Mouse (Mus musculus) left cerebral cortex, adult 11 months (tissue): ENCODE data around the gene Rag2.

Experiments
- DNase-seq: peaks from one replicate; pipeline ENCODE4 v3.0.0; 2022; ENCODE audit warnings: low spot score

Rag2 gene

DNA sequence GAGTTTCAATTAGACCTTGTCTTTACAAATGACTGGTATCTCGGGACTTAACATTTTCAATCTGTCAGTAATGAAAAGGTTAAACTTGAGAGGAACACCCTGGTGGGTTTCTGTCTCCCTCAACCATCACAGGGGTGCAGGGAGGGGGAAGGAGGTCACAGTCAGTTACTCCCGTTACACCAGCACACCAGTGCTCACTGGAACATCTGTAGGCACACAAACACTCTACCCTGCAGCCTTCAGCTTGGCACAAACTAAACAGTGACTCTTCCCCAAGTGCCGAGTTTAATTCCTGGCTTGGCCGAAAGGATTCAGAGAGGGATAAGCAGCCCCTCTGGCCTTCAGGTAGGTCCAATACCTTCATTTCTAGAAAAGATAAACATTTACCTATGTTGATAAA, at the start of gene Rag2:
Rag2 (plus strand) TSS at position 193 of the 400 bp plus-strand sequence.
- no peak for DNase-seq

GRCm38 (mm10) chr2:101577243-101577642, 47.3 kb upstream of the Rag2 start:
- no peak for DNase-seq

GRCm38 (mm10) chr2:101580027-101580426, 44.5 kb upstream of the Rag2 start:
- no peak for DNase-seq

DNA sequence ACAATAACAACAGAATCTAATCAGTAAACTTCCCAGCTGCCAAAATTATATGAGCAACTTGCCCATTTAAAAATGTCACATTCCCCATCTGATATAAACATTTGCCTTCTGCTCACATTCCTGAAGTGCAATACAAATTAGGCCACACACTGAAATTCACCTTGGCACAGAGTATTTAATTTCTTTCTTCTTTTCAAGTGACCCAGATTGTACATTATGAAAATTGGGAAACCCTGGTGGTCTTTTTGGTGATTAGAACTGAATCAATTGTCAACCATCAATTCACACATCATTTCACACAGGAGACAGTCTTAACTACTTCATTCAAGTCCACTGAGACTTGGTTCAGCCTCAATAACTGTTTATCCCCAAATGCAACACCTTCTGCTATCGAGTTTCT, 44.1 kb upstream of the Rag2 start:
- DNase-seq: no peak

DNA sequence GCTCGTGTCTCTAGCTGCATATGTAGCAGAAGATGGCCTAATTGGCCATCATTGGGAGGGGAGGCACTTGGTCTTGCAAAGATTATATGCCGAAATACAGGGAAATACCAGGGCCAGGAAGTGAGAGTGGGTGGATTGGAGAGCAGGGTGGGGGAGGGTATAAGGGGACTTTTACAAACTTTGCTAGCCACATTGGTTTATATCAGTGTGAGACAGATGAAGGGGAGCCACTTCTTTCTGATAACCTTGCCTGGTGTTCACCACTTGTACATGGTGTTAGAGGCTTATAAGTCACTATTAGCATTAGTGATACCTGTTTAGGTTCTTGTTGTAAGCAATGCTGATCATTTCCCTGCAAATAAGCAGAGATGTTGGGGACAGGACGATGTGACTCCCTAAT, 43.5 kb upstream of the Rag2 start:
- DNase-seq: no peak

- DNase-seq: no peak
These were observed 43.1 kb upstream of the Rag2 start for GRCm38 (mm10) chr2:101581418-101581817.

- no peak for DNase-seq
These were observed 33.2 kb upstream of the Rag2 start for GRCm38 (mm10) chr2:101591356-101591755.

GRCm38 (mm10) chr2:101592023-101592841, 32.3 kb upstream of the Rag2 start:
- no peak for DNase-seq

DNA sequence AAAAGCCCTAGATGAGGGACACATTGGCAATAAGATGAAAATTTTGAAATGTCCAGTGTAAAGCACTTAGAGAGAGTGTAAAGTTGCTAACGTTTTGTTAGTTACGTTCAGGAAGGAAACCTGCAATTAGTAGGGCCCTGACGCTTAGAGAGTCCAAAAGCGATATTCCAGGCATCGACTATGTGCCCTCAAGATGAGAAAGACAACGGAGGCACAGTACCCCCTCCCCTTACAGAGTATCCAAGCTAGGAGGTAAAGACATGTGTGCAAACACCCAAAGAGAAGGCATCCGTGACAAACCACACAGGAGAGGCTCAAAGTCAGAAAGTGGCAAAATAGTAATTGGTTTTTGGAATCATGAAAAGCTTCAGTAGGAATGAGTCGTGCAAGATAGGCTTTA, 31.6 kb upstream of the Rag2 start:
- DNase-seq: no peak

DNA sequence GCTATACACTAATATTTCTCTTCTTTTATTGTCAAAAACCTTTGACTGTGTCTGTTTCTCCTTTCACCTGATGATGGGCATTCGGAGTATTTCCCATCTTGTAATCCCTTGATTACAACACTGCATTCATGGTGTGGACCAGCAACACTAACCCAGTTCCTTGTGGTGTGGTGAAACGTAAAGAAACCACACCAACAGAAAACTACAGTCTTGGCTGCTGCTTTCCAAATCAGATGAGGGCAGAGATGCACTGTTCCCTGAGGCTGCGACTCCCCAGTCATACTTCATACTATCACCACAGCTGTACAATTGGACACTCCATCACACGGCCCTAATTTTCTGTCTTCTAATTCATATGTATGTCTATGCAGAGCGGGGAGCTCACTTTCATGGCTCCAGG, 29.8 kb upstream of the Rag2 start:
- DNase-seq: no peak

DNA sequence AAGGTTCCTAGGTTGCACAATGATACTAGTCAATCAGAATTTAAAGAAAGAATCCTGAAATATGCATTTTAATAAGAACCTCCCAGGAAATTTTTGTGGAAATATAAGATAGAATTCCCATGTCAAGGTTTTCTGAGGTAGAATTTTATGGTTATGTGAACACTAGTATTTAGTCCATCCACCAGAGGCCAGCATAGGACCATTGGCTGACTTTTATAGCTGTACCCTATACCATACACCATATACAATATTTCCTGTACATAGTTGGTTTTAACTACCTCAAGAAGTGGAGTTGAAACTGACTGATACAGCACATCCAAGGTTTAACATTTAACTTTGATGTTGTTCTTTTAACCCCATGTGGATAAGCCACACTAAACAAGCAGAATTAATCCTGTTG, 27.3 kb upstream of the Rag2 start:
- no peak for DNase-seq

- no peak for DNase-seq
These were observed 26.0 kb upstream of the Rag2 start for GRCm38 (mm10) chr2:101598190-101599181.

DNA sequence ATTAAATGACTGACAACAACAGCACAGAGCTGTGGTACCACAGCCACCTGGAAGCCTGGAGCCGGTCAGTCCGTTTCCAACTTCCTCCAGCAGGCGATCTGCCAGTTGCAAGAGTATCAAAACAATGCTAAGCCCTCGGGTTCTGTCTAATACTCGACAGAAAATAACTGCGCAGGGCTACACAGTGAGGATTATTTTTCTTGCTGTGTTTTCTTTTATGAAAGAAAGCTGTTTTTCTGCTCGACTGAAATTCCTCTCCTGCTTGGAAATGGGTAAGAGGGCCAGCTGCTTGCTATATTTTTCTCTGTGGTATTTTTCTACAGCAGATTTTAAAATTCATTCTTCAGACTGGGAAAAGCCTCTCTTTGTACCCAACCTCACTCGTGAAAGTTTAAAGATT, 23.8 kb upstream of the Rag2 start:
- DNase-seq: no peak

- no peak for DNase-seq
These were observed 21.4 kb upstream of the Rag2 start for GRCm38 (mm10) chr2:101603099-101603498.

DNA sequence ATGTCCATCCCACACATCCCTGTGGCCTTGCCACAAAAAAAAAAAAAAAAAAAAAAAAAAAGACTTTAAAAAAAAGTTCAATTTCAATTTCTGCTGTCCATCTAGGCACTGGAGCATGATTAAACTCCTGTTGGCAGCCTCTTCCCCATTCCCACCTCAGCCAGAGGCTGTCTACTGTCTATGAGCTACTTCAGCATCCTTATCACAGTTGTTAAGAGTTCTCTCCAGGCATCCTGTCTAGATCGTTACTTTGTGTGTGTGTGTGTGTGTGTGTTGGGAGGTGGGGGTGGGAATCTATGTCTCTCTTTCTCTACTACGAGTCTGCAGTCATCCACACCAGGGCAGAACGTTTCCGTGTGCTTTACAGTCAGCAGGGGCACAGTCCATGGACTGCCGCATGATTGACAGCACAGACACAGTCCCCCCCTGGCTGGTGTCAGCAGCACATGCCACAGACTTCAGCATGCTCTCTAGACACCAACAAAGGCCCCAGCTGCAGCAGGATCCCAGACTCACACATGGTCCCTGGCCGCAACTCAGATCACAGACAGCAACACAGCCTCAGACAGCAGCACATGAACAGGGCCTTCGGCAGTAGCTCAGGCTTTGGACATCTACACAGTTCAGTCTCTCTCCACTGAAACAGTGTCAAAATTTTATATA, 16.2 kb upstream of the Rag2 start:
- DNase-seq: no peak

- DNase-seq: no peak
These were observed 13.7 kb upstream of the Rag2 start for GRCm38 (mm10) chr2:101610861-101611260.

DNA sequence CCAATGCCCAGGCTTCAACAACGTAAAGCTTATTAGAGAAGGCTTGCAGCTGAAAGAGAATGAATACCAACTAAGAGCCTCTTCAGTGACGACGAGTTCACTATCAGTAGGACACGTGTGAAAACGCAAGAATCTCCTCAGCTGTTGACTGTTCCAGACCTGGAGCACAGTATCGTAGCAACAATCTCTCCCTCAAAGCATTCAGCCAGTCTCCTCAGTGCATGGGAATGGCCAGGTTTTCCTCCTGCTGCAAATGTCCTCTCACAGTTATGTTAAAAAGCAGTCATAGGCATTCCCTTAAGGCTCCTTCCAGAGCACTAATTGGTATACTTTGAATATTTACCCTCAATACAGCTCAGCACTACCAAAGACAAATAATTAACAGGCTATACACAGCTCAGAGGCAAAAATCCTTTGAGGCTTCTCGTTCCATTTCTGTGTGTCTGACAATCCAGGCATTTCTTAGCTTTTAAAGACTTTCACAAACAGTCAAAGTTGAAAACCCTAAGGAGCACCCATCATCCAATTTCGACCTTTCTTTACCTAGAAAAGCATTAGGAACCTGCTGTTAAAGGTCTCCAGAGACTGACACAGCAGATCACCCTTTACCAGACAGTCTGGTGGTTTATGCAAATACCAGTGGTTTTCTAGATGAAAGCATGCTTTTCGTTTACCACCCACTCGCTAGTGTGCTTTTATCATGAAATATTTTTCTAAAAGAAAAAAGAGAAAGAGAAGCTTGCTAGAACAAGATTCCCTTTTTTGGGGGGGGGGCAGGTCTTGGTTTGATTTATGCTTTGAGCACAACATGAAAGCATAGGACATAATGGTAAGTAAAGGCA, 8.8 kb upstream of the Rag2 start:
- no peak for DNase-seq

GRCm38 (mm10) chr2:101618373-101618772, 6.1 kb upstream of the Rag2 start:
- DNase-seq: no peak

- no peak for DNase-seq
These were observed 3.6 kb upstream of the Rag2 start for GRCm38 (mm10) chr2:101620899-101621298.

DNA sequence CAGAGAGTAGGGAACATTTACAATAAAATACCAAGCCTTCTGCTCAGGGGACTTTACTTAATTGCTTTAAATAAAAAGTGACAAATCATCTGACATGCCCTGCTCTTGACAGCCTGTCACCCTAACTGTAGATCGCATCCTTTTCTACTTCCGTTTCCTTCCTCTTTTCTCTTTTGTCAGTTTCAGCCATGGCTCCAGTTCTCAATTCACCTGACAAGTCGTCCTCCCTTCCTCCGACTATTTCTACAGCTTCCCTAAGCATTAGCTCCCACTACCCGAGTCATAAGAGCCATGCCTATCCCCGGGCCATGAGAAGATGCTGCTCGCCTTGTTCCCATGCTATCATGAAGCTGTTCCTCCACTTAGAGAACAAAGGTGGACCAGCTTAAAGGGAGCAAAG, 2.9 kb upstream of the Rag2 start:
- no peak for DNase-seq

GRCm38 (mm10) chr2:101623042-101623441, 1.5 kb upstream of the Rag2 start:
- DNase-seq: no peak

- DNase-seq: no peak
These were observed 507 bp upstream of the Rag2 start for GRCm38 (mm10) chr2:101624011-101624410.
